14 mouse cellular contexts compared by ENCODE assay signal in genomic region chr5:117995911-117996310, GRCm38 (mm10). TPM values are rescaled to one million over a fixed set of nuclear protein-coding genes. Genes with fewer than 3 reads are reported as not detected.
"Had no signal": no experiment of that assay in that cellular context is flagged by ENCODE, and none has a peak within 500 bp of the region (broad histone marks: within the 10 kb centered on the region; RNA-seq: fewer than 3 reads in every experiment).

No protein-coding gene starts in this region.

- H3K9me3 ChIP-seq: lung, embryonic 15.5 days; megakaryocyte, embryonic 14.5 days; midbrain, embryonic 13.5 days; midbrain, embryonic 15.5 days; neural tube, embryonic 12.5 days had no signal

- H3K9ac ChIP-seq: lung, embryonic 15.5 days; midbrain, embryonic 13.5 days; midbrain, embryonic 15.5 days; neural tube, embryonic 12.5 days had no signal

- H3K4me1 ChIP-seq: lung, embryonic 15.5 days; midbrain, embryonic 13.5 days; midbrain, embryonic 15.5 days; neural tube, embryonic 12.5 days had no signal

- H3K27me3 ChIP-seq: lung, embryonic 15.5 days; megakaryocyte, embryonic 14.5 days; midbrain, embryonic 13.5 days; midbrain, embryonic 15.5 days; neural tube, embryonic 12.5 days had no signal

- DNase-seq: lung, adult 2 months; lung, postnatal 14 days; lung, postnatal 36 days; right cerebral cortex, postnatal 14 days; spleen, adult 18-20 months; thymus, adult 18-20 months; thymus, postnatal 14 days; thymus, postnatal 36 days had no signal

- H3K4me3 ChIP-seq: lung, embryonic 15.5 days; megakaryocyte, embryonic 14.5 days; midbrain, embryonic 13.5 days; midbrain, embryonic 15.5 days; neural tube, embryonic 12.5 days had no signal

- H3K27ac ChIP-seq: lung, embryonic 15.5 days; macrophage; midbrain, embryonic 13.5 days; midbrain, embryonic 15.5 days; neural tube, embryonic 12.5 days had no signal

RNA-seq across cellular contexts. Expression of gene Tesc, which starts 31.6 kb away (rescaled TPM):
- polyA plus RNA-seq: macrophage had no signal
